Mouse (Mus musculus): ENCODE results near the gene Cnpy3. TPM values are rescaled to one million over a fixed set of nuclear protein-coding genes. Genes with fewer than 3 reads are reported as not detected.
"Not testable (repeated sequence)": the region's sequence is repeated elsewhere in the genome, so short reads cannot be mapped to it uniquely, and the experiment has no call there.

The Cnpy3 gene
- polyA plus RNA-seq, 1 experiment: 3.2 TPM

- no peak for TF ChIP-seq TAL1 (IDR thresholded peaks at IDR 0.05; ENCODE audit: low read length)
- TF ChIP-seq GATA1 (IDR thresholded peaks at IDR 0.05; ENCODE audit: low read length): no peak
- H3K4me3 ChIP-seq (replicated peaks): peak overlapping the region; percentile 93
- H3K9me3 ChIP-seq (ENCODE audit: control insufficient read depth, low read length): no peaks in the 10 kb centered on the region
- peaks cover 28% of the 10 kb centered on the region for H3K36me3 ChIP-seq (ENCODE audit: control insufficient read depth)
- H3K27me3 ChIP-seq (ENCODE audit: control insufficient read depth): no peaks in the 10 kb centered on the region
- H3K4me1 ChIP-seq (ENCODE audit: control insufficient read depth): peaks cover 29% of the 10 kb centered on the region
Observed at GRCm38 (mm10) chr17:46771616-46772015, 19.6 kb upstream of the Cnpy3 start.

DNA sequence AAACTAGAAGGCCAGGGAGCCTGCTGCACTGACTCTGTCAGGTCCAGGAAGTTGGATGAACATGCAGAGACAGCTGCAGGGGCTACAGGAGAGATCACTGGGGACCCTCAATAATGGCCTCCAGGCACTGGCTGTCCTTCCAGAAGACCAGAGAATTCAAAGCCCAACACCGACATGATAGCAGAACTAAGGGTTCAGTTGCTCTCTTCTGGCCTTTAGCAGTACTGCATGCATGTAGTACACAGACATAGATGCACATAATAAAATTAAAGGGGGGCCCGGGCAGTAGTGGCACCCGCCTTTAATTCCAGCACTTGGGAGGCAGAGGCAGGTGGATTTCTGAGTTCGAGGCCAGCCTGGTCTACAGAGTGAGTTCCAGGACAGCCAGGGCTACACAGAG, 19.0 kb upstream of the Cnpy3 start:
- Histone ChIP-seq H3K4me1 (ENCODE audit: control insufficient read depth) (peaks cover 29% of the 10 kb centered on the region), H3K36me3 (ENCODE audit: control insufficient read depth) (peaks cover 22% of the 10 kb centered on the region), H3K4me3 (replicated peaks) (no peak overlapping the region), H3K27me3 (ENCODE audit: control insufficient read depth) (no peaks in the 10 kb centered on the region), H3K9me3 (ENCODE audit: control insufficient read depth, low read length) (no peaks in the 10 kb centered on the region)
- TF ChIP-seq GATA1 (IDR thresholded peaks at IDR 0.05; ENCODE audit: low read length) (no peak), TAL1 (IDR thresholded peaks at IDR 0.05; ENCODE audit: low read length) (no peak)

DNA sequence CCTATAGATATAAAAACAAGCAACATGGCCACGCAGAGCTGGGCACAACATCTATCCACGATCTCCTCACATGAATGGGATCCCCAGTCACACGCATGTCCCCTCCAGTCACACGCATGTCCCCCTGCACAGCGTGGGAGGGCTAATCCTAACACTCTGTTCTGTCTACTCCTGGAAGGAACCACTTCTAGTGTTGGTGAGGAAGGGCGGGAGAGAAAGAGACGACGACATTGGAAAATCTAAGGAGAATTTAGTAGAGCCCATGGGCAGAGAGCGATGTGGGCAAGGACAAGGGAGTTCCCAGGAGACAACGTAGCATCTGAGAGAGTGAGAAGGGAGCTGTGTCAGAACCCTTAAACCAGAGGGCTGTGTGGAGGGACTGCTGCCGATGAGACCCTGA, 18.5 kb upstream of the Cnpy3 start:
- no peaks in the 10 kb centered on the region for H3K9me3 ChIP-seq (ENCODE audit: control insufficient read depth, low read length)
- H3K36me3 ChIP-seq (ENCODE audit: control insufficient read depth): peaks cover 17% of the 10 kb centered on the region
- peaks cover 29% of the 10 kb centered on the region for H3K4me1 ChIP-seq (ENCODE audit: control insufficient read depth)
- no peak overlapping the region for H3K4me3 ChIP-seq (replicated peaks)
- no peaks in the 10 kb centered on the region for H3K27me3 ChIP-seq (ENCODE audit: control insufficient read depth)
- TF ChIP-seq TAL1 (IDR thresholded peaks at IDR 0.05; ENCODE audit: low read length) (no peak), GATA1 (IDR thresholded peaks at IDR 0.05; ENCODE audit: low read length) (no peak)

DNA sequence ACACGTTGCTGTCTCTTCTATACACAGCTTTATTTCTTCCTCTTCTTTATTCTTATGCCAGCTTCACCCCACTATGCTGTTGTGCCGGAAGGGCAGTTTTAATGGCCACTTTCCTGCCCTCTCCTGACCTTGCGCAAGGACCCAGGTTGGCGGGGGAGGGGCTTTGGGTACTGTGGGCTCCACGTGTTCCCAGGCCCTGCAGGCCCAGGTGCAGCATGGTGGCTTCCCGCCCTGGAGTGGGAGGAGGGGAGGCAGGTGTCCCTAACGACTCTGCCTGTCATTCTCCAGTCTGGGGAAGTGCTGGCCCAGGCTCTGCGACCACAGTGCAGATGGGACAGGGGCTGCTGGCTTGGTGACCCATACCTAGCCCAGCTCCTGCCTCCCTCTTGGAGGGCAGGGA, 15.9 kb upstream of the Cnpy3 start:
- H3K36me3 ChIP-seq (ENCODE audit: control insufficient read depth): no peaks in the 10 kb centered on the region; the same call in 1 of the 2 replicates
- no peaks in the 10 kb centered on the region for H3K9me3 ChIP-seq (ENCODE audit: control insufficient read depth, low read length)
- H3K4me3 ChIP-seq (replicated peaks): no peak overlapping the region
- H3K4me1 ChIP-seq (ENCODE audit: control insufficient read depth): peaks cover 15% of the 10 kb centered on the region
- TF ChIP-seq GATA1 (IDR thresholded peaks at IDR 0.05; ENCODE audit: low read length) (no peak), TAL1 (IDR thresholded peaks at IDR 0.05; ENCODE audit: low read length) (no peak)
- no peaks in the 10 kb centered on the region for H3K27me3 ChIP-seq (ENCODE audit: control insufficient read depth)

- not testable (repeated sequence) for H3K9me3 ChIP-seq (ENCODE audit: control insufficient read depth, low read length); H3K36me3 ChIP-seq (ENCODE audit: control insufficient read depth); H3K4me3 ChIP-seq (replicated peaks); H3K27me3 ChIP-seq (ENCODE audit: control insufficient read depth); H3K4me1 ChIP-seq (ENCODE audit: control insufficient read depth)
Observed at GRCm38 (mm10) chr17:46764916-46765315, 12.9 kb upstream of the Cnpy3 start.

GRCm38 (mm10) chr17:46763544-46763943, 11.5 kb upstream of the Cnpy3 start, which contains the start of gene Ptcra:
Gene Ptcra (minus strand): TSS chr17:46763712.
- Histone ChIP-seq H3K4me3 (replicated peaks) (no peak within 1 kb of the TSS), H3K27me3 (ENCODE audit: control insufficient read depth) (no peaks in the 10 kb centered on the region), H3K36me3 (ENCODE audit: control insufficient read depth) (no peaks in the 10 kb centered on the region), H3K4me1 (ENCODE audit: control insufficient read depth) (no peaks in the 10 kb centered on the region), H3K9me3 (ENCODE audit: control insufficient read depth, low read length) (no peaks in the 10 kb centered on the region)
- no peak for TF ChIP-seq TAL1 (IDR thresholded peaks at IDR 0.05; ENCODE audit: low read length)
- TF ChIP-seq GATA1 (IDR thresholded peaks at IDR 0.05; ENCODE audit: low read length): no peak

DNA sequence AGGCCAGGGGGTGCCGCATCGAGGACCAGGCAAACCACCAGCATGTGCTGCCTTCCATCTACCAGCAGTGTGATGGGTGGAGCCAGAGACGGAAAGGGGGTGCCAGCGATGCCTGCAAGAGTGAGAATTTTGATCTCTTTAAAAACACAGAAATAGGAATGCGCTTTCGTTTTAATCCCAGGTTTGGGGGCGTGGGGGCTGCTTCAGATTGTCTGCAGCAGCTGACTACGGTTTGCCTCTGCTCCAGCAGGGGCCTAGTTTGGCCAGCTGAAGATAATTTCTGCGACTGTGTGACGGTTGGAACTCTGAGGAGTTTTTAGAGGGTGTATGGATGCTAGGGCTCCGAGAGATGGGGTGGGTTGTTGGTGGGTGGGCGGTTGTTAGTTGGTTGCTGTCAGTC, 6.7 kb upstream of the Cnpy3 start:
- Histone ChIP-seq H3K27me3 (ENCODE audit: control insufficient read depth) (peaks cover 2% of the 10 kb centered on the region), H3K9me3 (ENCODE audit: control insufficient read depth, low read length) (peaks cover 5% of the 10 kb centered on the region), H3K4me3 (replicated peaks) (no peak overlapping the region), H3K36me3 (ENCODE audit: control insufficient read depth) (no peaks in the 10 kb centered on the region), H3K4me1 (ENCODE audit: control insufficient read depth) (no peaks in the 10 kb centered on the region)
- TF ChIP-seq TAL1 (IDR thresholded peaks at IDR 0.05; ENCODE audit: low read length) (no peak), GATA1 (IDR thresholded peaks at IDR 0.05; ENCODE audit: low read length) (no peak)

GRCm38 (mm10) chr17:46751056-46751793, 789 bp downstream of the Cnpy3 start:
- peaks cover 26% of the 10 kb centered on the region for H3K4me1 ChIP-seq (ENCODE audit: control insufficient read depth)
- peaks cover 5% of the 10 kb centered on the region for H3K9me3 ChIP-seq (ENCODE audit: control insufficient read depth, low read length)
- peaks cover 18% of the 10 kb centered on the region for H3K36me3 ChIP-seq (ENCODE audit: control insufficient read depth)
- no peak for TF ChIP-seq GATA1 (IDR thresholded peaks at IDR 0.05; ENCODE audit: low read length)
- TF ChIP-seq TAL1 (IDR thresholded peaks at IDR 0.05; ENCODE audit: low read length): no peak
- H3K4me3 ChIP-seq (replicated peaks): peak overlapping the region; percentile 87
- peaks cover 2% of the 10 kb centered on the region; the same call in 1 of the 2 replicates for H3K27me3 ChIP-seq (ENCODE audit: control insufficient read depth)

DNA sequence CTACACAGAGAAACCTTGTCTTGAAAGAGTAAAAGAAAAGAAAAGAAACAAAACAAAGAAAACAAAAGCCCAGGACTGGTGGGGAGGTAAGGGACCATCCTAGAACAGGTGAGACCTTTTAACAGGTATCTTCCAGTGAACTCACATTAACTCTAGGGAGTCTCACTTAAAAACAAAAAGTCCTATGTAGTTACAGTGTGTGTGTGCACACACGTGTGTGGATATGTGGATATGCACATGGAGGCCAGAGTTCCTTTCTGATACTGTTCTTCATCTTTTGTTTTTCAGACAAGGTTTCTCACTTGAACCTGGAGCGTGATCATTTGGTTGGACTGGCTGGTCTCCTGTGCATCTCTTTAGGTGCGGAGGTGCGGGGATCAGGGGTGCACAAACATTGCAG, 1.4 kb downstream of the Cnpy3 start:
- Histone ChIP-seq H3K4me1 (ENCODE audit: control insufficient read depth) (peaks cover 26% of the 10 kb centered on the region), H3K36me3 (ENCODE audit: control insufficient read depth) (peaks cover 24% of the 10 kb centered on the region), H3K27me3 (ENCODE audit: control insufficient read depth) (no peaks in the 10 kb centered on the region), H3K9me3 (ENCODE audit: control insufficient read depth, low read length) (peaks cover 5% of the 10 kb centered on the region), H3K4me3 (replicated peaks) (peak overlapping the region; percentile 87)
- TF ChIP-seq TAL1 (IDR thresholded peaks at IDR 0.05; ENCODE audit: low read length): no peak
- 0 out of 2 replicates have a peak, but pooled peaks have one; percentile 26 for TF ChIP-seq GATA1 (IDR thresholded peaks at IDR 0.05; ENCODE audit: low read length)

- TF ChIP-seq GATA1 (IDR thresholded peaks at IDR 0.05; ENCODE audit: low read length) (no peak), TAL1 (IDR thresholded peaks at IDR 0.05; ENCODE audit: low read length) (no peak)
- H3K27me3 ChIP-seq (ENCODE audit: control insufficient read depth): no peaks in the 10 kb centered on the region
- H3K4me1 ChIP-seq (ENCODE audit: control insufficient read depth): peaks cover 26% of the 10 kb centered on the region
- no peak overlapping the region for H3K4me3 ChIP-seq (replicated peaks)
- peaks cover 32% of the 10 kb centered on the region for H3K36me3 ChIP-seq (ENCODE audit: control insufficient read depth)
- no peaks in the 10 kb centered on the region for H3K9me3 ChIP-seq (ENCODE audit: control insufficient read depth, low read length)
Observed at GRCm38 (mm10) chr17:46749282-46749681, 2.7 kb downstream of the Cnpy3 start.
